ENCODE assay signal across 23 mouse cellular contexts in genomic region chr10:19853609-19854008, GRCm38 (mm10). TPM values are rescaled to one million over a fixed set of nuclear protein-coding genes. Genes with fewer than 3 reads are reported as not detected.
DNase-seq lines count a peak whose midpoint lies in the region; ATAC-seq and TF ChIP-seq lines count a peak whose summit lies in the region.
"Had no signal": no experiment of that assay in that cellular context is flagged by ENCODE, and none has a peak within 500 bp of the region (broad histone marks: within the 10 kb centered on the region; RNA-seq: fewer than 3 reads in every experiment).

No protein-coding gene starts in this region.

- TF ChIP-seq CTCF in CH12.LX (conservative IDR thresholded peaks at IDR 0.05 in 1 of 2, IDR thresholded peaks at IDR 0.05 in 1 of 2; ENCODE audit: low read depth in 2 of 2, low read length in 2 of 2): no peak

- H3K4me2 ChIP-seq in heart, embryonic 12.5 days: no peak overlapping the region
- H3K4me2 ChIP-seq in CH12.LX (ENCODE audit: insufficient read depth, low read depth, poor library complexity, severe bottlenecking): no peak overlapping the region

- H3K27me3 ChIP-seq in heart, embryonic 12.5 days (replicated peaks): peaks cover 67% of the 10 kb centered on the region
- peaks cover 35% of the 10 kb centered on the region for H3K27me3 ChIP-seq in CH12.LX (replicated peaks)
- H3K27me3 ChIP-seq in splenic B cell, adult 2 months (ENCODE audit: control insufficient read depth, insufficient read depth, low read length, poor library complexity, severe bottlenecking): no peaks in the 10 kb centered on the region; the same call in 1 of the 2 replicates

- dilution Hi-C loops in CH12.LX (cut with MboI; ENCODE audit: extremely low pct_ligation_motif_present, extremely low pct_unique_long_range_greater_than_20kb, low sequenced_read_pairs): no loop called here

- in situ Hi-C loops in CH12.LX (cut with MboI; ENCODE audit: low pct_ligation_motif_present, low pct_unique_long_range_greater_than_20kb, low sequenced_read_pairs): no loop called here

- TF ChIP-seq POLR2A in CH12.LX (IDR thresholded peaks at IDR 0.05; ENCODE audit: low read depth, low read length): no peak

- no peak overlapping the region for H3K9ac ChIP-seq in heart, embryonic 12.5 days
- no peak overlapping the region for H3K9ac ChIP-seq in CH12.LX (ENCODE audit: insufficient read depth, low read depth)

- TF ChIP-seq EP300 in CH12.LX (IDR thresholded peaks at IDR 0.05; ENCODE audit: low read length): no peak

- peaks cover 24% of the 10 kb centered on the region for H3K4me1 ChIP-seq in heart, embryonic 12.5 days (replicated peaks)
- H3K4me1 ChIP-seq in CH12.LX (ENCODE audit: control insufficient read depth in 1 of 2, insufficient read depth in 2 of 2): peaks cover 14 to 38% of the 10 kb centered on the region in 2 experiments

- no peak for TF ChIP-seq RAD21 in CH12.LX (IDR thresholded peaks at IDR 0.05; ENCODE audit: low read depth, low read length)

- ATAC-seq in heart, embryonic 12.5 days (ENCODE audit: insufficient number of reproducible peaks, low FRiP score): no peak
- ATAC-seq: activated CD4-positive, CD25-positive, alpha-beta regulatory T cell, adult 4 months; CD4-positive, CD25-positive, alpha-beta regulatory T cell, adult 4 months; Patski had no signal

- no peak overlapping the region for H3K27ac ChIP-seq in heart, embryonic 12.5 days (ENCODE audit: poor library complexity, severe bottlenecking)
- no peak overlapping the region for H3K27ac ChIP-seq in CH12.LX (ENCODE audit: insufficient read depth, low read depth)

- H3K36me3 ChIP-seq in heart, embryonic 12.5 days: no peaks in the 10 kb centered on the region
- H3K36me3 ChIP-seq in CH12.LX (replicated peaks in 1 of 2; ENCODE audit: control insufficient read depth in 1 of 2, insufficient read depth in 1 of 2, low read length in 1 of 2): peaks cover 0 to under 1% of the 10 kb centered on the region in 2 experiments
- H3K36me3 ChIP-seq in splenic B cell, adult 2 months (ENCODE audit: control insufficient read depth, insufficient read depth, low read length, poor library complexity, severe bottlenecking): no peaks in the 10 kb centered on the region

- H3K4me3 ChIP-seq in heart, embryonic 12.5 days: no peak overlapping the region
- H3K4me3 ChIP-seq in CH12.LX (replicated peaks in 1 of 3; ENCODE audit: low read depth in 2 of 3, low read length in 2 of 3, poor library complexity in 1 of 3): no peak overlapping the region

- no peaks in the 10 kb centered on the region for H3K9me3 ChIP-seq in heart, embryonic 12.5 days (replicated peaks)
- peaks cover 14% of the 10 kb centered on the region for H3K9me3 ChIP-seq in CH12.LX (replicated peaks; ENCODE audit: low read length)

- no peaks in the 10 kb centered on the region for H3K79me2 ChIP-seq in CH12.LX (replicated peaks; ENCODE audit: control insufficient read depth, extremely low read depth, insufficient read depth, poor library complexity, severe bottlenecking)

- DNase-seq in heart, adult 11 months: peak; percentile 19
- peak; percentile 59 for DNase-seq in CH12.LX (ENCODE audit: extremely low read depth)
- peak; percentile 13 for DNase-seq in splenic B cell, adult 2 months (ENCODE audit: low read depth, low spot score)
- no peak for DNase-seq in left cerebral cortex, adult 8-10 months (ENCODE audit: low spot score in 2 of 2)
- DNase-seq in testis, postnatal 14 days (ENCODE audit: low spot score): no peak
- DNase-seq: adrenal gland, adult 2 months; adrenal gland, adult 8-10 months; adrenal gland, postnatal 10 days; adrenal gland, postnatal 14 days; adrenal gland, postnatal 25 days; adrenal gland, postnatal 36 days; B cell, adult 2 months; cerebellum, adult 11 months; cerebellum, adult 11-12 months; cerebellum, adult 18-20 months; cerebellum, adult 2 months had no signal

- WGBS in heart, embryonic 12.5 days: 55% methylated on average over 2 of the region's 2 CpGs

TF ChIP-seq in CH12.LX, 34 proteins besides CTCF, POLR2A, EP300 and RAD21:
- TF ChIP-seq TCF12 (IDR thresholded peaks at IDR 0.05; ENCODE audit: low read depth, low read length): no peak
- no peak for TF ChIP-seq USF1 (IDR thresholded peaks at IDR 0.05; ENCODE audit: low read depth, low read length)
- peak; percentile 89 for TF ChIP-seq MAZ (IDR thresholded peaks at IDR 0.05; ENCODE audit: low read depth, low read length)
- TF ChIP-seq KAT2A (IDR thresholded peaks at IDR 0.05; ENCODE audit: insufficient replicate concordance, low read length): no peak
- TF ChIP-seq PAX5 (IDR thresholded peaks at IDR 0.05; ENCODE audit: low read length): no peak
- peak; percentile 44; the same call in 1 of the 2 replicates for TF ChIP-seq ETS1 (conservative IDR thresholded peaks at IDR 0.05; ENCODE audit: low read depth, low read length)
- TF ChIP-seq MAFK (IDR thresholded peaks at IDR 0.05; ENCODE audit: insufficient replicate concordance, low read length): no peak
- TF ChIP-seq NRF1 (IDR thresholded peaks at IDR 0.05; ENCODE audit: low read depth, low read length): no peak
- TF ChIP-seq ZKSCAN1 (IDR thresholded peaks at IDR 0.05; ENCODE audit: borderline replicate concordance, low read depth, low read length): no peak
- TF ChIP-seq IRF4 (IDR thresholded peaks at IDR 0.05; ENCODE audit: low read depth, low read length): no peak
- TF ChIP-seq CHD2 (IDR thresholded peaks at IDR 0.05; ENCODE audit: low read length): no peak
- TF ChIP-seq POLR2AphosphoS2 (IDR thresholded peaks at IDR 0.05; ENCODE audit: low read depth, low read length): no peak
- no peak for TF ChIP-seq E2F4 (IDR thresholded peaks at IDR 0.05; ENCODE audit: insufficient replicate concordance, low read depth, low read length)
- no peak for TF ChIP-seq HCFC1 (IDR thresholded peaks at IDR 0.05; ENCODE audit: low read depth, low read length)
- TF ChIP-seq USF2 (conservative IDR thresholded peaks at IDR 0.05; ENCODE audit: low read depth, low read length): no peak
- peak; percentile 67 for TF ChIP-seq ELF1 (IDR thresholded peaks at IDR 0.05; ENCODE audit: low read depth, low read length)
- no peak for TF ChIP-seq MEF2A (IDR thresholded peaks at IDR 0.05; ENCODE audit: borderline replicate concordance, low read depth, low read length)
- no peak for TF ChIP-seq MAX (IDR thresholded peaks at IDR 0.05; ENCODE audit: low read length)
- no peak for TF ChIP-seq NELFE (IDR thresholded peaks at IDR 0.05; ENCODE audit: low read depth, low read length)
- no peak for TF ChIP-seq RCOR1 (conservative IDR thresholded peaks at IDR 0.05; ENCODE audit: low read depth, low read length)
- TF ChIP-seq JUND (conservative IDR thresholded peaks at IDR 0.05; ENCODE audit: low read depth, low read length): no peak
- no peak for TF ChIP-seq TBP (conservative IDR thresholded peaks at IDR 0.05; ENCODE audit: low read depth, low read length)

RNA-seq across cellular contexts. Expression of gene Slc35d3, which starts 2.4 kb away (rescaled TPM):
- polyA plus RNA-seq in heart, embryonic 12.5 days (2016; fragmentation: Nextera tagmentation; extraction: Ambion mirVana): 1.8 and 1.9 TPM in 2 replicates
- total RNA-seq in CH12.LX (2012; rRNA removed): 0.21 and 0.93 TPM in 2 replicates
- total RNA-seq in CH12.LX (2014; rRNA removed): 0.52 and 0.57 TPM in 2 replicates
- polyA plus RNA-seq in CH12.LX (2012; ENCODE audit: insufficient read length, low read depth): 0.37 and 0.40 TPM in 2 replicates
- total RNA-seq in left cerebral cortex, adult 8-10 months (2022): 10 to 100 TPM in 1 of 4 experiments, 1 to 10 TPM in 3; 6.7 to 10.3 (median 7.8) TPM
- total RNA-seq: MEL had no signal
- polyA plus RNA-seq: activated CD4-positive, CD25-positive, alpha-beta regulatory T cell, adult 4 months; C2C12; CD4-positive, CD25-positive, alpha-beta regulatory T cell, adult 4 months; G1E; Patski had no signal

RNA-seq across cellular contexts. Expression of gene Pex7, which starts 53.9 kb away (rescaled TPM):
- polyA plus RNA-seq in heart, embryonic 12.5 days (2016; fragmentation: Nextera tagmentation; extraction: Ambion mirVana): 35.4 and 36.4 TPM in 2 replicates
- 26.5 and 28.0 TPM in 2 replicates for total RNA-seq in CH12.LX (2012; rRNA removed)
- 53.1 and 53.6 TPM in 2 replicates for total RNA-seq in CH12.LX (2014; rRNA removed)
- 30.2 and 32.4 TPM in 2 replicates for polyA plus RNA-seq in CH12.LX (2012; ENCODE audit: insufficient read length, low read depth)
- total RNA-seq in left cerebral cortex, adult 8-10 months (2022): 10 to 100 TPM; 24.3 to 28.5 (median 26.6) TPM

Comparison
In these comparisons a context has a peak if more than half of its experiments do, and no peak if none do; other contexts are left out.
1. DNase-seq: peak in heart, adult 11 months (single experiment), CH12.LX (single experiment) and splenic B cell, adult 2 months (single experiment); none in left cerebral cortex, adult 8-10 months (0 of 2) and testis, postnatal 14 days (single experiment).